Mouse (Mus musculus) stomach, postnatal 0 days (tissue): ENCODE results near the gene Sec63. TPM values are rescaled to one million over a fixed set of nuclear protein-coding genes. Genes with fewer than 3 reads are reported as not detected.

ENCODE experiments used
- ATAC-seq: fragments of 200-750 bp; cut with Nextera tagmentation; 2 replicates; pipeline ENCODE4 v1.8.0; 2017; ENCODE audit not compliant: low FRiP score, low TSS enrichment
- DNase-seq: peaks from one replicate; pipeline ENCODE4 v3.0.0-alpha.2; 2016; ENCODE audit warnings: low spot score
- H3K27ac ChIP-seq: fragments of 300-500 bp; sonication (generic); replicated peaks from 2 replicates; pipeline ENCODE4 v1.5.1; 2014; ENCODE audit warnings: mild to moderate bottlenecking, control low read depth
- H3K27me3 ChIP-seq: fragments of 300-500 bp; sonication (generic); 2 replicates; pipeline ENCODE4 v1.6.1; 2014; ENCODE audit warnings: low read length; ENCODE audit not compliant: control insufficient read depth, insufficient read depth
- H3K36me3 ChIP-seq: fragments of 300-500 bp; sonication (generic); 2 replicates; pipeline ENCODE4 v1.6.1; 2014; ENCODE audit warnings: low read length, mixed read lengths; ENCODE audit not compliant: control insufficient read depth, insufficient read depth
- H3K4me1 ChIP-seq: fragments of 300-500 bp; sonication (generic); replicated peaks from 2 replicates; pipeline ENCODE4 v1.6.1; 2014; ENCODE audit warnings: antibody characterized with exemption; ENCODE audit not compliant: control insufficient read depth, insufficient read depth
- H3K4me2 ChIP-seq: fragments of 300-500 bp; sonication (generic); replicated peaks from 2 replicates; pipeline ENCODE4 v1.6.1; 2014; ENCODE audit warnings: low read depth, mild to moderate bottlenecking, control low read depth, moderate library complexity
- H3K4me3 ChIP-seq: fragments of 300-500 bp; sonication (generic); 2 replicates; pipeline ENCODE4 v1.5.1; 2014; ENCODE audit warnings: low read depth, low read length, control low read depth
- H3K9ac ChIP-seq: fragments of 300-500 bp; sonication (generic); 2 replicates; pipeline ENCODE4 v1.6.1; 2014; ENCODE audit warnings: mild to moderate bottlenecking, low read length, control low read depth, mixed read lengths
- H3K9me3 ChIP-seq: fragments of 300-500 bp; sonication (generic); 2 replicates; pipeline ENCODE4 v1.6.1; 2016; ENCODE audit warnings: low read length; ENCODE audit not compliant: control insufficient read depth
- CTCF ChIP-seq: IDR thresholded peaks from 2 replicates; pipeline ENCODE4 v1.5.1; 2016; ENCODE audit warnings: antibody characterized with exemption, low read depth, mild to moderate bottlenecking, moderate library complexity
- EP300 ChIP-seq: optimal IDR thresholded peaks from 2 replicates; pipeline ENCODE3; 2016; ENCODE audit warnings: antibody characterized with exemption
- WGBS: fragments of 180-500 bp; shearing (Covaris S2); extraction: QIAGEN DNeasy Blood & Tissue Kit; methylation state at CpG from one replicate; pipeline ENCODE4 v1.1.7; 2014; 5-methylcytosine and 5-hydroxymethylcytosine counted together
- polyA plus RNA-seq: library from polyadenylated mRNA; unstranded; fragments of >200 nt; fragmentation: Nextera tagmentation; extraction: Ambion mirVana; gene quantifications from 2 replicates; pipeline ENCODE4 v1.2.1, GENCODE M21; 2015

Gene Sec63
- polyA plus RNA-seq, 1 experiment from 2014 or later: 15.8 TPM

- Histone ChIP-seq H3K27me3 (no peaks in the 10 kb centered on the region), H3K27ac (no peak overlapping the region), H3K9me3 (no peaks in the 10 kb centered on the region), H3K4me1 (no peaks in the 10 kb centered on the region), H3K4me2 (no peak overlapping the region), H3K9ac (no peak overlapping the region), H3K4me3 (no peak overlapping the region), H3K36me3 (no peaks in the 10 kb centered on the region)
- WGBS: 13% methylated on average over 9 of the region's 9 CpGs
- DNase-seq: peak; percentile 82
- peak; percentile 66 for ATAC-seq
- TF ChIP-seq CTCF: peak; percentile 92
- no peak for TF ChIP-seq EP300
These were observed 81.1 kb downstream of the Sec63 start for GRCm38 (mm10) chr10:42842358-42842757.

- 71% methylated on average over 1 of the region's 1 CpGs for WGBS
- ATAC-seq: no peak
These were observed 82.1 kb downstream of the Sec63 start for GRCm38 (mm10) chr10:42843416-42843815.

GRCm38 (mm10) chr10:42845480-42845879, 84.2 kb downstream of the Sec63 start:
- Histone ChIP-seq H3K36me3 (no peaks in the 10 kb centered on the region), H3K27ac (no peak overlapping the region), H3K4me1 (no peaks in the 10 kb centered on the region), H3K9me3 (no peaks in the 10 kb centered on the region), H3K9ac (no peak overlapping the region), H3K27me3 (no peaks in the 10 kb centered on the region), H3K4me2 (no peak overlapping the region), H3K4me3 (no peak overlapping the region)
- WGBS: 35% methylated on average over 1 of the region's 1 CpGs
- DNase-seq: no peak
- no peak for ATAC-seq
- no peak for TF ChIP-seq CTCF
- no peak for TF ChIP-seq EP300

More at GRCm38 (mm10) chr10:42843416-42843815, 82.1 kb downstream of the Sec63 start:
- Histone ChIP-seq H3K4me3 (no peak overlapping the region), H3K36me3 (no peaks in the 10 kb centered on the region), H3K4me1 (no peaks in the 10 kb centered on the region), H3K27me3 (no peaks in the 10 kb centered on the region), H3K9me3 (no peaks in the 10 kb centered on the region), H3K27ac (no peak overlapping the region), H3K9ac (no peak overlapping the region), H3K4me2 (no peak overlapping the region)
- DNase-seq: no peak
- no peak for TF ChIP-seq EP300
- no peak for TF ChIP-seq CTCF

- peak overlapping the region; percentile 30; the same call in 1 of the 2 replicates for H3K27ac ChIP-seq
- DNase-seq (peak; percentile 43), ATAC-seq (peak; percentile 75)
- no peak overlapping the region for H3K4me3 ChIP-seq
- 66% methylated on average over 13 of the region's 13 CpGs for WGBS
- H3K4me1 ChIP-seq: no peaks in the 10 kb centered on the region
- TF ChIP-seq EP300 (no peak), CTCF (no peak)
- no peaks in the 10 kb centered on the region for H3K27me3 ChIP-seq
- no peak overlapping the region for H3K9ac ChIP-seq
- no peak overlapping the region for H3K4me2 ChIP-seq
- no peaks in the 10 kb centered on the region for H3K9me3 ChIP-seq
- H3K36me3 ChIP-seq: no peaks in the 10 kb centered on the region
These were observed 87.1 kb downstream of the Sec63 start for GRCm38 (mm10) chr10:42848179-42849080.

- Histone ChIP-seq H3K36me3 (no peaks in the 10 kb centered on the region), H3K27ac (no peak overlapping the region), H3K9ac (no peak overlapping the region), H3K27me3 (no peaks in the 10 kb centered on the region), H3K4me2 (no peak overlapping the region), H3K4me3 (no peak overlapping the region), H3K4me1 (no peaks in the 10 kb centered on the region), H3K9me3 (no peaks in the 10 kb centered on the region)
- 72% methylated on average over 7 of the region's 7 CpGs for WGBS
- TF ChIP-seq CTCF (no peak), EP300 (no peak)
- peak; percentile 88 for DNase-seq
- ATAC-seq: peak; percentile 87
These were observed 87.7 kb downstream of the Sec63 start for GRCm38 (mm10) chr10:42849081-42849400.

GRCm38 (mm10) chr10:42854838-42855237, 93.5 kb downstream of the Sec63 start:
- Histone ChIP-seq H3K4me1 (no peaks in the 10 kb centered on the region), H3K27ac (0 out of 2 replicates have a peak overlapping the region, but pooled peaks have one; percentile 1), H3K9ac (no peak overlapping the region), H3K9me3 (no peaks in the 10 kb centered on the region), H3K27me3 (no peaks in the 10 kb centered on the region), H3K4me3 (no peak overlapping the region), H3K4me2 (no peak overlapping the region), H3K36me3 (no peaks in the 10 kb centered on the region)
- DNase-seq (no peak), ATAC-seq (no peak)
- TF ChIP-seq CTCF (no peak), EP300 (no peak)
- WGBS: 62% methylated on average over 4 of the region's 4 CpGs
